Mouse (Mus musculus): Measurements from ENCODE around the gene Sept8.

GRCm38 (mm10) chr11:53523545-53524405 lies 4.7 kb downstream of the Sept8 start:
- TF ChIP-seq POLR2A (IDR thresholded peaks at IDR 0.05; ENCODE audit: low read depth, low read length) (no peak), CTCF (conservative IDR thresholded peaks at IDR 0.05; ENCODE audit: insufficient read depth, insufficient read length, low read depth, low read length) (no peak)

Data from kidney, adult 2 months (tissue).